Comparison of ENCODE assay signal across 8 mouse cellular contexts in the genomic region with DNA sequence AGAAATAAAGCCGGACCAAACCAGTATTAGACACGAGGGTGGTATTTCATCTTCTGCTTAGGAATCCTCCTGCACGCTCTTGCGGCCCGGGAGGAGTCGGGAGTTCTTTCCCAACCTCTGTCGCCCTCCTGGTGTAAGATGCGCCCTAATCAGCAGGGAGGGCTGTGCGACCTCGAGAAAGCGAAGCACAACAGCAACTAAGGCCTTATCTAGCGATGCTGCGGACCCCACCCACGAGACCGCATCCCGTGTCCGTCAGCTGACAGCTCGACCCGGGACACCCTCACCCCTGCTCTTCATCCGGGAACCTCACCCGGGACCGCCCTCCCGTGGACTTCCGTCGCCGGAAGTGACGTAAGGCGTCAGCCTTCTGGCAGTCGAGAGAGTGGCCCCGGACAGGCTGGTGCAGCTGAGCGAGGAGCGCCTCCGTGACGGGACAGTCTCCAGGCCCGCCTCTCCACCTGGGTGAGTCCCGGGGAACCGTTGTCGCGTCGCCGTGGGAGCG. TPM values are rescaled to one million over a fixed set of nuclear protein-coding genes. Genes with fewer than 3 reads are reported as not detected.
A peak's percentile ranks its signal among the peaks of the same experiment; 100 is the strongest.
DNase-seq lines count a peak whose midpoint lies in the region; ATAC-seq and TF ChIP-seq lines count a peak whose summit lies in the region.

A gene (plus strand): TSS at position 349 of the 505 bp plus-strand sequence.

- TF ChIP-seq EP300 in ES-Bruce4 (IDR thresholded peaks at IDR 0.05; ENCODE audit: insufficient read depth, low read depth, low read length) = peak; percentile 91

- H3K4me2 ChIP-seq in forebrain, embryonic 14.5 days (ENCODE audit: low read length) = peak within 1 kb of the TSS; percentile 71
- peak within 1 kb of the TSS; percentile 81 for H3K4me2 ChIP-seq in neural tube, embryonic 15.5 days

- peak within 1 kb of the TSS; percentile 88 for H3K9ac ChIP-seq in ES-Bruce4 (ENCODE audit: low read depth, poor library complexity, severe bottlenecking)
- H3K9ac ChIP-seq in forebrain, embryonic 14.5 days (ENCODE audit: low read length) = peak within 1 kb of the TSS; percentile 97
- H3K9ac ChIP-seq in neural tube, embryonic 15.5 days (replicated peaks) = peak within 1 kb of the TSS; percentile 96

- intact Hi-C loops in heart, postnatal 14 days (cut with DNase I) = loop anchor here (2.0 to 5.0 kb wide), 3 partner anchors 27 to 64 kb away; a partner anchor contains a TSS

- no peaks in the 10 kb centered on the region for H3K27me3 ChIP-seq in ES-Bruce4 (ENCODE audit: control insufficient read depth, insufficient read depth, low read length, poor library complexity, severe bottlenecking)
- no peaks in the 10 kb centered on the region for H3K27me3 ChIP-seq in forebrain, embryonic 14.5 days (replicated peaks; ENCODE audit: control insufficient read depth, insufficient read depth, low read length)
- H3K27me3 ChIP-seq in neural tube, embryonic 15.5 days (replicated peaks) = no peaks in the 10 kb centered on the region

- TF ChIP-seq CTCF in ES-Bruce4 (IDR thresholded peaks at IDR 0.05; ENCODE audit: low read depth, low read length) = no peak

- peak within 1 kb of the TSS; percentile 76 for H3K27ac ChIP-seq in ES-Bruce4 (ENCODE audit: insufficient read depth, low read length)
- H3K27ac ChIP-seq in forebrain, embryonic 14.5 days (ENCODE audit: low read depth, low read length) = peak within 1 kb of the TSS; percentile 79
- H3K27ac ChIP-seq in neural tube, embryonic 15.5 days (replicated peaks) = peak within 1 kb of the TSS; percentile 94

- under 1% methylated on average over 42 of the region's 42 CpGs for WGBS in forebrain, embryonic 14.5 days
- under 1% methylated on average over 42 of the region's 42 CpGs for WGBS in neural tube, embryonic 15.5 days

- TF ChIP-seq POLR2A in ES-Bruce4 (IDR thresholded peaks at IDR 0.05; ENCODE audit: insufficient read depth, low read length) = peak; percentile 92

- no peaks in the 10 kb centered on the region for H3K4me1 ChIP-seq in ES-Bruce4 (ENCODE audit: control insufficient read depth, insufficient read depth, low read length)
- 0 out of 2 replicates have a peak, but pooled peaks cover 12% of the 10 kb centered on the region for H3K4me1 ChIP-seq in forebrain, embryonic 14.5 days (ENCODE audit: control insufficient read depth, insufficient read depth, low read length)
- H3K4me1 ChIP-seq in neural tube, embryonic 15.5 days = peaks cover 24% of the 10 kb centered on the region

- ATAC-seq in cerebellum, adult (ENCODE audit: insufficient number of reproducible peaks, low FRiP score, low TSS enrichment) = peak; percentile 96
- peak; percentile 98 for ATAC-seq in forebrain, embryonic 14.5 days
- peak; percentile 97 for ATAC-seq in neural tube, embryonic 15.5 days (ENCODE audit: low FRiP score)

- DNase-seq in forebrain, embryonic 14.5 days (ENCODE audit: low spot score) = peak; percentile 97
- DNase-seq in heart, postnatal 14 days = peak; percentile 97 to 99
- peak; percentile 97 for DNase-seq in layer of hippocampus, adult 11-12 months (ENCODE audit: low spot score)
- DNase-seq in lung, adult 18-20 months = peak; percentile 98
- DNase-seq in testis, postnatal 14 days (ENCODE audit: low spot score) = peak; percentile 97

- H3K36me3 ChIP-seq in ES-Bruce4 (ENCODE audit: control insufficient read depth, insufficient read depth, low read length, poor library complexity, severe bottlenecking) = peaks cover 33% of the 10 kb centered on the region
- H3K36me3 ChIP-seq in forebrain, embryonic 14.5 days (ENCODE audit: control insufficient read depth, insufficient read depth, low read length) = peaks cover 32% of the 10 kb centered on the region
- H3K36me3 ChIP-seq in neural tube, embryonic 15.5 days = peaks cover 25% of the 10 kb centered on the region

- peak within 1 kb of the TSS; percentile 79 for H3K4me3 ChIP-seq in ES-Bruce4 (ENCODE audit: low read depth, low read length)
- H3K4me3 ChIP-seq in forebrain, embryonic 14.5 days (ENCODE audit: low read depth, low read length) = peak within 1 kb of the TSS; percentile 95
- peak within 1 kb of the TSS; percentile 75 for H3K4me3 ChIP-seq in neural tube, embryonic 15.5 days (replicated peaks)

- no peaks in the 10 kb centered on the region for H3K9me3 ChIP-seq in ES-Bruce4 (replicated peaks; ENCODE audit: control insufficient read depth, insufficient read depth, low read length, poor library complexity, severe bottlenecking)
- no peaks in the 10 kb centered on the region for H3K9me3 ChIP-seq in forebrain, embryonic 14.5 days (replicated peaks; ENCODE audit: control insufficient read depth, low read length)
- H3K9me3 ChIP-seq in neural tube, embryonic 15.5 days (replicated peaks) = no peaks in the 10 kb centered on the region

RNA-seq across cellular contexts. Expression of the gene that starts here (rescaled TPM):
- 72.0 and 79.3 TPM in 2 replicates for polyA plus RNA-seq in ES-Bruce4 (2011; ENCODE audit: insufficient read depth, insufficient read length, low read depth, missing spikeins)
- 42.8 and 45.7 TPM in 2 replicates for polyA plus RNA-seq in forebrain, embryonic 14.5 days (2014; fragmentation: Nextera tagmentation; extraction: Ambion mirVana)
- total RNA-seq in heart, postnatal 14 days (2021) = 10 to 100 TPM; 28.3 to 31.9 TPM
- 28.1 and 29.8 TPM in 2 replicates for polyA plus RNA-seq in neural tube, embryonic 15.5 days (2015; fragmentation: Nextera tagmentation; extraction: Ambion mirVana)

Comparison
In these comparisons a context has a peak if more than half of its experiments do, and no peak if none do; other contexts are left out.
1. Peak in every context shown above with its lines: DNase-seq, ATAC-seq, H3K4me3 ChIP-seq and H3K27ac ChIP-seq.